15 mouse cellular contexts compared by ENCODE assay signal in genomic region chr12:9261662-9262061, GRCm38 (mm10).
"Had no signal": no experiment of that assay in that cellular context is flagged by ENCODE, and none has a peak within 500 bp of the region (broad histone marks: within the 10 kb centered on the region; RNA-seq: fewer than 3 reads in every experiment).

No protein-coding gene starts in this region.

- H3K9ac ChIP-seq: kidney, embryonic 15.5 days; liver, embryonic 13.5 days had no signal

- H3K4me3 ChIP-seq: kidney, embryonic 15.5 days; layer of hippocampus, adult 2 months; liver, embryonic 13.5 days had no signal

- H3K4me2 ChIP-seq: kidney, embryonic 15.5 days; liver, embryonic 13.5 days; midbrain, embryonic 11.5 days had no signal

- H3K9me3 ChIP-seq: kidney, embryonic 15.5 days; liver, embryonic 13.5 days had no signal

- H3K36me3 ChIP-seq: kidney, embryonic 15.5 days; liver, embryonic 13.5 days had no signal

- DNase-seq: kidney, adult 2 months; layer of hippocampus, adult 9-11 months; liver, embryonic 13.5 days; lung, adult 2 months; lung, postnatal 14 days; lung, postnatal 4 days; midbrain, embryonic 14.5 days; thymus, adult 2 months; thymus, postnatal 14 days; thymus, postnatal 4 days had no signal

- H3K4me1 ChIP-seq: kidney, embryonic 15.5 days; liver, embryonic 13.5 days had no signal

- ATAC-seq: intestine, postnatal 0 days had no signal

- H3K27me3 ChIP-seq: liver, embryonic 13.5 days had no signal

- H3K27ac ChIP-seq: kidney, embryonic 15.5 days; layer of hippocampus, adult 2 months; liver, embryonic 13.5 days; stomach, postnatal 0 days had no signal
